Mouse (Mus musculus): ENCODE results near the gene Wdr5b.

DNA sequence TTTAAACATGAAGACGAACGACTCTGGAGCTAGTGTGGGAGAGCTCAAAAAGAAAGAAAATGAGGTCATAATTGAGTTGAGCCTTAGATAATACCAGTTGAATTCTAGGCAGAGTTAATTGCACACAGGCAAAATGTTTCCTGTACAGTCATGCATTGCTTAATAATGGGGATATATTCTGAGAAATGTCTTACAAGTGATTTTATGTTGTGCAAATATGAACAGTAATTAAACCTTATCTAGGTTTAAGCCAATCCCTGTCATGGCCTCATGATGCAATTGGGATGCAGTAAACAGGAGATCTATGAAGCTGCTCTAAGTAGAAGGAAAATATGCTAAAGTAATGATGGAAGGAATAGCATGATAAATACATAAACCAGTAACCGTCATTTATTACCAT, 33.8 kb downstream of the Wdr5b start:
- no peak for TF ChIP-seq JUN (IDR thresholded peaks at IDR 0.05; ENCODE audit: insufficient read depth, low read depth, low read length)
- TF ChIP-seq E2F4 (IDR thresholded peaks at IDR 0.05; ENCODE audit: insufficient replicate concordance, low read depth, low read length) = no peak
- no peak for TF ChIP-seq MAFK (IDR thresholded peaks at IDR 0.05; ENCODE audit: insufficient replicate concordance, low read length)

Measured in CH12.LX (cell line).